Mouse (Mus musculus) erythroblast, embryonic 14.5 days (primary cell): ENCODE results near the gene Ptprd.

ENCODE experiments used
- GATA1 ChIP-seq: IDR thresholded peaks from 2 replicates; pipeline ENCODE4 v1.6.1; 2012; ENCODE audit warnings: low read length, inconsistent platforms, mixed read lengths
- TAL1 ChIP-seq: IDR thresholded peaks from 3 replicates; pipeline ENCODE4 v1.6.1; 2012; ENCODE audit warnings: low read length, inconsistent platforms, mixed read lengths

DNA sequence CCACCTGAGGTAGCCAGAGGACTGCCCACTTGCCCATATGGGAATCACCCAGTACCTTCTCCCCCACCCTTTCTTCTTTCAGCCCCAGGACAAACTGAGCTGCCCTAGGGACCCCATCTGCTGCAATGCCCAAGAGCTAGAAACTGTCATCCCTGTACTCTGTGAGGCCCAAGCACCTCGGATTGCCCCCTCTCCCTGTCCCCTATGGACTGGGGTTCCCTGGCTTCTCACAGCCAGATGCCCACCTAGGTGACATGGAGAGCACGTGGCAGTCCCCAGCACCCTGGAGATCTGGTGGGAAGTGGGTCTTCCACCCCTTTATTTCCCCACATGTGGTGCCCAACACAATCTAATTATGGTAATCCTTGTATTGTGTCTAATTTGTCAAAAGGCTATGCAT is 331.5 kb downstream of the Ptprd start:
- TF ChIP-seq GATA1 (no peak), TAL1 (no peak)
